Mouse (Mus musculus): ENCODE results near the gene Gm28635.

DNA sequence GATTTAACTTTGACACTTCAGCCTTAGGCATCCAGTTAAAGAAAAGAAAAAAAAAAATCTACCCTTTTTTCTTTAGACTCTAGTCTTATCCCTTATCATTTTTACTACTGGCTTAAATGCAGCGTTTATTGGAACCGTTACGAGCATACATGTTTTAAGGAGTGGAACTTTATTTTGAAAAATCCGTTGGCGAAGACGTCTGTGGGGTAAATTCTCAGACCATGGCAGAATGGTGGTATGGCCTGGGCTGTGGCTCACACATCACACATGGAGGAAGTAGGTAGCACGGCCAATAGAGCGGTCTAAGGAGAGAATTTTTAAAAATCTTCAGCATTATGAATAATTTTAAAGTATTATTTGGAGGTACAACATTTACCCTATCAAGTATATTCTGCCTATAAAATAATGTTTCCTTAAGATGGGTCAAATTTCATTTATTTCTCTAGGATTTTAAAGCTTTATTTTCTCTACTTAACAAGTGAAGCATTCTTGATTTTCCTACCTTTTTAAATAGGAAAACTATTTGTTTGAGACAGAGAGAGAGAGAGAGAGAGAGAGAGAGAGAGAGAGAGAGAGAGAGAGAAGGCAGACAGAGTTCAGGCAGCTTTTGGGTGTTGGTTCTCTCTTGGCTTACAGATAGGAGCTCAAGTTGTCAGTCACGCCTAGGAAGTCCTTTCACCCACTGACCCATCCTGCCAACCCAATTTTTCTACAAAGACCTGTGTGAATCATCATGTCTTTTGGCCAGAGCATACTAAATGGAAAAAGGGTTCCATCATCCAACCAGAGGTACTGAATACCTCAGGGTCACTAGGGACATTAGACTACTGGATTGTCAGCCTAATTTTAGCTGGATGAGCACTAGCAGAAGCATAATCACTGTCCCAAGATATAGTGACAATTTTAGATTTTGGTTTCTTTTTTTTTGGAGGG lies 38.8 kb upstream of the Gm28635 start:
- TF ChIP-seq CTCF (IDR thresholded peaks at IDR 0.05; ENCODE audit: low read depth, low read length): no peak
- TF ChIP-seq GATA1 (IDR thresholded peaks at IDR 0.05; ENCODE audit: borderline replicate concordance, low read length): no peak
- no peak for TF ChIP-seq GATA2 (IDR thresholded peaks at IDR 0.05; ENCODE audit: borderline replicate concordance, low read depth, low read length)

Data from G1E (cell line).